Mouse (Mus musculus): ENCODE measurements around the gene Pcyt2. TPM values are rescaled to one million over a fixed set of nuclear protein-coding genes. Genes with fewer than 3 reads are reported as not detected.

Pcyt2 gene
- polyA plus RNA-seq, 1 experiment: 120 TPM

- DNase-seq (ENCODE audit: low spot score): peak; percentile 80
These were observed 16.0 kb upstream of the Pcyt2 start, which contains the start of gene Mafg for GRCm38 (mm10) chr11:120633520-120634343. Mafg (minus strand) TSS chr11:120633600.

- peak; percentile 72 for DNase-seq (ENCODE audit: low spot score)
These were observed 15.1 kb upstream of the Pcyt2 start for GRCm38 (mm10) chr11:120632559-120633519.

GRCm38 (mm10) chr11:120631726-120632448 is 14.2 kb upstream of the Pcyt2 start:
- DNase-seq (ENCODE audit: low spot score): no peak

GRCm38 (mm10) chr11:120630881-120631725 is 13.4 kb upstream of the Pcyt2 start:
- DNase-seq (ENCODE audit: low spot score): no peak

GRCm38 (mm10) chr11:120630401-120630871 is 12.7 kb upstream of the Pcyt2 start:
- no peak for DNase-seq (ENCODE audit: low spot score)

- DNase-seq (ENCODE audit: low spot score): no peak
These were observed 12.2 kb upstream of the Pcyt2 start for GRCm38 (mm10) chr11:120629911-120630310.

- no peak for DNase-seq (ENCODE audit: low spot score)
These were observed 11.6 kb upstream of the Pcyt2 start for GRCm38 (mm10) chr11:120629341-120629730.

GRCm38 (mm10) chr11:120628601-120629340 is 11.0 kb upstream of the Pcyt2 start:
- no peak for DNase-seq (ENCODE audit: low spot score)

GRCm38 (mm10) chr11:120627468-120628300 is 9.9 kb upstream of the Pcyt2 start:
- DNase-seq (ENCODE audit: low spot score): peak; percentile 20

GRCm38 (mm10) chr11:120626785-120627467 is 9.2 kb upstream of the Pcyt2 start:
- DNase-seq (ENCODE audit: low spot score): no peak

GRCm38 (mm10) chr11:120625152-120625775 is 7.5 kb upstream of the Pcyt2 start, which contains the start of gene Sirt7:
Sirt7 (minus strand) TSS chr11:120625240.
- DNase-seq (ENCODE audit: low spot score): peak; percentile 19

GRCm38 (mm10) chr11:120624680-120625111 is 7.0 kb upstream of the Pcyt2 start:
- peak; percentile 70 for DNase-seq (ENCODE audit: low spot score)

- DNase-seq (ENCODE audit: low spot score): no peak
These were observed 6.4 kb upstream of the Pcyt2 start for GRCm38 (mm10) chr11:120623961-120624679.

- DNase-seq (ENCODE audit: low spot score): no peak
These were observed 5.1 kb upstream of the Pcyt2 start for GRCm38 (mm10) chr11:120622805-120623204.

- DNase-seq (ENCODE audit: low spot score): peak; percentile 20
These were observed 2.5 kb upstream of the Pcyt2 start for GRCm38 (mm10) chr11:120620195-120620594.

- DNase-seq (ENCODE audit: low spot score): no peak
These were observed 1.1 kb upstream of the Pcyt2 start for GRCm38 (mm10) chr11:120618619-120619535.

Measured in urinary bladder, adult 2 months (tissue).